Mouse (Mus musculus): ENCODE results near the gene G0s2.
"Not testable (repeated sequence)": the region's sequence is repeated elsewhere in the genome, so short reads cannot be mapped to it uniquely, and the experiment has no call there.

Gene G0s2

GRCm38 (mm10) chr1:193285766-193286325 lies 12.8 kb upstream of the G0s2 start:
- DNase-seq = not testable (repeated sequence)

DNA sequence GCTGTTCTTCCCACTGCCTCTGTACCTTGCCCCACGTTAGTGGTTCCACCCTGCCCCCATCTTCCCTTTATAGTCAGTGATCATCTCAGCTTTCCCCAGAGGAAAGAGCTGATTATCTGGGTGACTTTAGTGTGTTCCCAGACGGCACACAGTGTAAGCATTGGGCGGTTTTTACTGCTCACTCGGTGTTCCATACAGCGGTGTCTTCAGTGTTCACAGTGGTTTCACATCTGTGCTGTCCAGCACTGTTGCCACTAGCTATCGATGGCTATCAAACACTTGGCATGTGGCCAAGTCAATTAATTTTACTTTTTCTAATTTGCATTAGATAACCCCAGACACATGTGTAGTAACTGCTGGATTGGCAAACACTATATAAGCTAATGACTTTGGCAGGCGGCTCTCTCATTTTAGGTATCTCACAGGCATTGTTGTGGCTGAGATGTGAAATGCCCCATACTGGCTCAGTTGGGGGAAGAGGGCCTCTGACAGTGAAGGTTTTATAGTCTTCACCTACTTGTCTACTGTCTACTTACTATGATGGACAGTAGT lies 11.3 kb upstream of the G0s2 start:
- DNase-seq = no peak

DNA sequence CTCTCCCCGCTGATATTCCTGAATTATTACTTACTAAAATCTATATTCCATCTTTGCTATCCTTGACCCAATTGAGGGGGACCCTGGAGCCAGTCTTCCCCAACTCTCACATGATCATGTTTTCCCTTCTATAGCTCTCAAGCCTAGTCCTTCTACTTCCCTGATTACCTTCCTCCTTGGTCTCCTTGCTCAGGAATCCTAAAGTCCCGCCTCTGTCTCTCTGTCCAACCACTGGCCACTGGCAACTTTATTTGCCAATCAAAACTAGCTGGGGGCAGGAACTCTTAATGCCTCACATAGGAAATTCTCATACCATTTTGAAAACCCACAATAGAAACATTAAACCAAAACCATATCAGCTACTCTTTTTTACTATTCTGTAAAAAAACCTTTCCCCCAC lies 8.3 kb upstream of the G0s2 start:
- no peak for DNase-seq

- no peak for DNase-seq
Observed at GRCm38 (mm10) chr1:193279492-193279891, 6.5 kb upstream of the G0s2 start.

- no peak for DNase-seq
Observed at GRCm38 (mm10) chr1:193278414-193279045, 5.5 kb upstream of the G0s2 start.

GRCm38 (mm10) chr1:193274407-193275071 lies 1.5 kb upstream of the G0s2 start:
- no peak for DNase-seq

- no peak for DNase-seq
Observed at GRCm38 (mm10) chr1:193272137-193272915, 691 bp downstream of the G0s2 start.

GRCm38 (mm10) chr1:193270965-193271763 lies 1.9 kb downstream of the G0s2 start:
- no peak for DNase-seq

- DNase-seq = no peak
Observed at GRCm38 (mm10) chr1:193265734-193266133, 7.3 kb downstream of the G0s2 start.

GRCm38 (mm10) chr1:193263955-193264598 lies 8.9 kb downstream of the G0s2 start, which contains the start of gene Hsd11b1:
TSS of gene Hsd11b1 (minus strand) at chr1:193264075.
- DNase-seq = no peak

- no peak for DNase-seq
Observed at GRCm38 (mm10) chr1:193263026-193263907, 9.8 kb downstream of the G0s2 start.

- DNase-seq = no peak
Observed at GRCm38 (mm10) chr1:193261897-193262548, 11.0 kb downstream of the G0s2 start.

DNA sequence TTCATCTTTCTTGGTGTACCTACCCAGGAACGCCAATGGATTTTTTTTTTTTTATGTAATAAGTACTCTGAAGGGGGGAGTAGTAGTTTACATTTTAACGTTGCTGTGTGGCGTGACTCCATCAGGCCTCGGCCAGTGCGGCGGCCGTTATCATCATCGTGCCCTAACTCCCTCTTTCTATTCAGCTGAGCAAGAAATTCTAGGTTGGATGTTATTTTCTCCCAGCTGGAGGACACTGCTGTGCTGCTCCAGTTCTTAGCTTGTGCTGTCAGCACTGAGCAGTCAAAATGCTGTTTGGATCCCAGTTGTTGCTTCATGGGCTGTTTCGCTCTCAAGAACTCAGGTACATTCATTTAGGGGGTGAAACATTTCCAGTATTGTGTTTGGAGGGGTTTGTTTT lies 13.5 kb downstream of the G0s2 start:
- no peak for DNase-seq

DNA sequence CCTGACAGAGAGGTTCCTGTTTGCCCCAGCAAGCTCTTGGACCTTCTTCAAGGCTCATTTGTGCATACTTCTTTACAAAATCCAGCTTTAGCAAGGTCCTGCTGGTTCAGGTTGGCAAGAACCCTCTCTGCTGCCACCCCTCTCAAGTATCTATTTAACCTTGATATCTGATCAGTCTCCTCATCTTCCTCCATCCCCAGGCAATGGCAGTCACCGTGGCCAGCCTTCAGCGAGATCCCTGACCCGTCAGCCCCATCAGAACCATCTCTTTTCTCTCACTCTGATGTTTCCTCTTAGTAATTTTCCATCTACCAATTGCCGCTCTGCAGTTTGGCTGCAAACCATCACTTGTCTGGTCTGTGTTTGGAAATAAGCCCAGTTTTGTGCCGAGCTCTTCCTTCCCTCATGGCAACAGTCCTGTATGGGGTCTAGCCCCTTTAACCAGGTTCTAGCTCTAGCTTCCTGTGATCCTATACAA lies 16.4 kb downstream of the G0s2 start:
- peak; percentile 20 for DNase-seq

- no peak for DNase-seq
Observed at GRCm38 (mm10) chr1:193256289-193256577, 16.8 kb downstream of the G0s2 start.

DNA sequence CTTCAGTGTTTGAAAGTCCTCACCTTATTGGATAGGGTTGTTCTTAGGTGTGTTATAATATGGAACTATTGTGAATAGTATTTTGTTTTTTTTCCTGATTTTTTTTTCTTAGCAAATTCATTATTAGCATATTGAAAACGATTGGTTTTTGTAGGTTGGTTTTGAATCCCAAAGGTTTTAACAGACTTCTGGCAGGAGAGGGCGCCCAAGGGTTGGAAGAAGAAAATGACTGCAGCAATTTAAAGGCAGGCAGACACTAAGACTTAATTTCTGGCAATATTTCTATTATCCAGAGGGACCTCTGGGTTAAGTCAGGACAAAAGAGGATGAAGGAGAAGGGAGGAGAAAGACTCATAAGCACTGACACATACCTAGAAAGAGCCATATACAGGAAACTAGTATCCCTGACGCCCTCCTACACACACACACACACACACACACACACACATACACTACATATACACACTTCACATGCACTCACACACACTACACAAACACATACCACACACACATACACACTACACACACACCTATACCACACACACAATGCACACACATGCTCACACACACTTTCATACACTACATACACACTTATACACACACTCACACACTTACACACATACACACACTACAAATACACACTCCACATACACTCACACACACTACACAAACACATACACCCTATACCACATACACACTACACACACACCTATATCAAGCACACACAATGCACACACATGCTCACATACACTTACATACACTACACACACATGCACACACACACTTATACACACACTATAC lies 17.3 kb downstream of the G0s2 start:
- DNase-seq = peak; percentile 67

DNA sequence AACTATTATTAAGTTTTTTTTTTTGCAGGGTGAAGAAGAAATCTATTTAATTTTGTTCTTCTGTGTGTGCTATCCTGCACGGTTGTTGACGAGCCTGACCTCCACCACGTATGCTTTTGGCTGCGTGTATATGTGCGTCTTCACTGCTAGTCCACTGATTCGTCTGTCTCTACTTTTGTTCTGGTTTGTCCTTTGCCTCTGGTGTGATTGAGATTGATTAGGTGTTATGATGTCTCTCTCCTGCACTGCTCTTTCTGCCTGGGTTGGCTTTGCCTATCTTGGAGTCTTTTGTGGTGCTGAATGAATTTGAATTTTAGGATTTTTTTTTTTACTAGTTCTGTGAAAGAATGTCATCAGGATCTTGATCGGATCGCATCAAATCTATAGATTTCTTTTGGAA lies 18.0 kb downstream of the G0s2 start:
- DNase-seq = no peak

GRCm38 (mm10) chr1:193253895-193254294 lies 19.1 kb downstream of the G0s2 start:
- not testable (repeated sequence) for DNase-seq

- DNase-seq = no peak
Observed at GRCm38 (mm10) chr1:193252616-193253015, 20.4 kb downstream of the G0s2 start.

Measured in right cerebral cortex, adult 18-20 months (tissue).